Mouse (Mus musculus) midbrain, embryonic 12.5 days (tissue): ENCODE measurements around the gene Bach2. TPM values are rescaled to one million over a fixed set of nuclear protein-coding genes. Genes with fewer than 3 reads are reported as not detected.

Source experiments
- ATAC-seq: fragments of 200-750 bp; cut with Nextera tagmentation; 2 replicates; pipeline ENCODE4 v1.8.0; 2017; ENCODE audit warnings: low read depth, moderate TSS enrichment, moderate library complexity; ENCODE audit not compliant: low FRiP score
- H3K27ac ChIP-seq: fragments of 300-500 bp; sonication (generic); replicated peaks from 2 replicates; pipeline ENCODE4 v1.5.1; 2016; ENCODE audit warnings: mild to moderate bottlenecking
- H3K27me3 ChIP-seq: fragments of 300-500 bp; sonication (generic); 2 replicates; pipeline ENCODE4 v1.6.1; 2016; ENCODE audit warnings: mild to moderate bottlenecking
- H3K36me3 ChIP-seq: fragments of 300-500 bp; sonication (generic); 2 replicates; pipeline ENCODE4 v1.6.1; 2016
- H3K4me1 ChIP-seq: fragments of 300-500 bp; sonication (generic); 2 replicates; pipeline ENCODE4 v1.6.1; 2016
- H3K4me2 ChIP-seq: fragments of 300-500 bp; sonication (generic); replicated peaks from 2 replicates; pipeline ENCODE4 v1.6.1; 2016; ENCODE audit warnings: mild to moderate bottlenecking, moderate library complexity
- H3K4me3 ChIP-seq: fragments of 300-500 bp; sonication (generic); 2 replicates; pipeline ENCODE4 v1.5.1; 2016; ENCODE audit warnings: mild to moderate bottlenecking
- H3K9ac ChIP-seq: fragments of 300-500 bp; sonication (generic); replicated peaks from 2 replicates; pipeline ENCODE4 v1.6.1; 2016; ENCODE audit warnings: mild to moderate bottlenecking, moderate library complexity
- H3K9me3 ChIP-seq: fragments of 300-500 bp; sonication (generic); 2 replicates; pipeline ENCODE4 v1.6.1; 2016; ENCODE audit warnings: mild to moderate bottlenecking
- WGBS: fragments of 180-500 bp; shearing (Covaris S2); methylation state at CpG from one replicate; pipeline ENCODE4 v1.1.7; 2016; 5-methylcytosine and 5-hydroxymethylcytosine counted together
- polyA plus RNA-seq: library from polyadenylated mRNA; unstranded; fragments of >200 nt; fragmentation: Nextera tagmentation; extraction: Ambion mirVana; gene quantifications from 2 replicates; pipeline ENCODE4 v1.2.1, GENCODE M21; 2016

Bach2 gene
- polyA plus RNA-seq: 17.8 and 18.8 TPM in 2 replicates

DNA sequence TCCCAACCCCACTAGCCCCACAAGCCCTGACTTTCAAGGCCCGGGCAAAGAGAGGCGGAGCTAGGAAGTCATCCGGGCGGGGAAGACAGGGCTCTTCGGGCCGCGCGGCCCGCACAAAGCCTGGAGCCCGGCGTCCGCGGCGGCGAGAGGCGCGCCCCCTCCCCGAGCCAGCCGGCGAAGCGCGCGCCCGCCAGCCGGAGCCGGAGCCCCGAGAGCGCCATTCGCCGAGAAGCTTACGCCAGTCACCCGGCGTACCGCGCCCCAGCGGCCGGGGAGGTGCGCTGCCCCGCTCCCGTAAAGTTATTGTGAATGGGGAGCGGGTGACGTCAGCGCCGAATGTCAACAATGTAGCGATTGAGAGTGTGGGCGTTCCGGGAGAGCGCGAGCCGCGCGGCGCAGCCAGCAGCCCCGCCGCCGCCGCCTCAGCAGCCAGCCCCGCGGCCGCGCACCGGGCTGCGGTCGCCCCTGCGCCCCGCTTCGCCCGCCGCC, at the start of gene Bach2:
Gene Bach2, plus strand, starts transcription at position 439 of the 489 bp plus-strand sequence.
- Histone ChIP-seq H3K27ac (peak within 1 kb of the TSS; percentile 97), H3K9ac (peak within 1 kb of the TSS; percentile 96), H3K4me2 (peak within 1 kb of the TSS; percentile 86), H3K4me3 (peak within 1 kb of the TSS; percentile 98), H3K27me3 (peaks cover 30% of the 10 kb centered on the region; the same call in 1 of the 2 replicates), H3K4me1 (peaks cover 43% of the 10 kb centered on the region), H3K9me3 (no peaks in the 10 kb centered on the region), H3K36me3 (no peaks in the 10 kb centered on the region)
- ATAC-seq: peak; percentile 90
- under 1% methylated on average over 45 of the region's 69 CpGs for WGBS

DNA sequence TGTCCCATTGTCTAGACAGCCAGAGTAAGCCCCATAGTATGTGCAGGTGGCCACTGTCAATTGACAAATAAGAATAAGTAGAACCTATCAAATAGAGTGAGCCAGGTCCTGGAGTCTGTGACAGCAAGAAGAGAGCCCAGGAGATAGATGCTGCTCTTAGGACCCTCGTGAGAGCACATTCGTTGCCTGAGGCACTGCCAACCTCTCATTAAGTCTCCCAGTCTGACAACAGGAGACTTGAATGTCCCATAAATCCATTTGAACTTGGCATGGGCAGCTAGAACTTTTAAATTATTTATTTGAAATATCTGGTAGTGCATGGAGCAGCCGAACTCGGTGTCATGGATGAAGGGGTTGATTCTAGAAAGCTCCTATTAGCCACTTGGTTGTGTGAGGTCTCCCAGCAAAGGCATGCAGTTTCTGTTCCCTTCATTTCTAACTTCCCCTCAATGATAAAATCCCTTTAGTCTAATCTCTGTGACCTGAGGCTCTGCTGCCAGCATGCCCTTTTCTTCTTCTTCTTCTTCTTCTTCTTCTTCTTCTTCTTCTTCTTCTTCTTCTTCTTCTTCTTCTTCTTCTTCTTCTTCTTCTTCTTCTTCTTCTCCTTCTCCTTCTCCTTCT, 49.1 kb upstream of the Bach2 start:
- H3K9me3 ChIP-seq: no peaks in the 10 kb centered on the region
- no peak overlapping the region for H3K27ac ChIP-seq
- 90% methylated on average over 4 of the region's 4 CpGs for WGBS
- no peak for ATAC-seq
- no peaks in the 10 kb centered on the region for H3K27me3 ChIP-seq
- no peak overlapping the region for H3K4me2 ChIP-seq
- H3K4me3 ChIP-seq: no peak overlapping the region
- H3K9ac ChIP-seq: no peak overlapping the region
- no peaks in the 10 kb centered on the region for H3K36me3 ChIP-seq
- H3K4me1 ChIP-seq: peaks cover 15% of the 10 kb centered on the region; the same call in 1 of the 2 replicates

DNA sequence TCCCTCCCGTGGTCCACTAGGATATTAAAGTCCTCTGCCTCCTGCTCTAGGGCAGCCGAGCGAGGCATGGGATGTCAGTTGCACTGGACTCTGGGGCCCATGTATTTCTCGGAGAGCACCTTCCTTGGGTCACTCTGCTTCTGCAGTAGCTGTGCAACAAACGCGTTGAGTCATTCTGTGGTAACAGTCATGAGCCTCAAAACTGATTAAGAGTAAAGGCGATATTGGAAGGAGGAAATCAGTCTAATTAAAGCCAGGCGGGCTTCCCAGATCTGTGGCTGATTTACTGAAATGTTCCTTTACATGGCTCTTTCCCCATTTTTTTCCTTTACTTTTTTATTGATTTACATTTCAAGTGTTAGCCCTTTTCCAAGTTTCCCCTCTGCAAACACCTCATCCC, 48.1 kb upstream of the Bach2 start:
- H3K9ac ChIP-seq: no peak overlapping the region
- no peaks in the 10 kb centered on the region for H3K9me3 ChIP-seq
- no peaks in the 10 kb centered on the region for H3K27me3 ChIP-seq
- no peak for ATAC-seq
- H3K36me3 ChIP-seq: no peaks in the 10 kb centered on the region
- no peak overlapping the region for H3K27ac ChIP-seq
- H3K4me3 ChIP-seq: no peak overlapping the region
- 83% methylated on average over 8 of the region's 8 CpGs for WGBS
- no peak overlapping the region for H3K4me2 ChIP-seq
- peaks cover 17% of the 10 kb centered on the region; the same call in 1 of the 2 replicates for H3K4me1 ChIP-seq

DNA sequence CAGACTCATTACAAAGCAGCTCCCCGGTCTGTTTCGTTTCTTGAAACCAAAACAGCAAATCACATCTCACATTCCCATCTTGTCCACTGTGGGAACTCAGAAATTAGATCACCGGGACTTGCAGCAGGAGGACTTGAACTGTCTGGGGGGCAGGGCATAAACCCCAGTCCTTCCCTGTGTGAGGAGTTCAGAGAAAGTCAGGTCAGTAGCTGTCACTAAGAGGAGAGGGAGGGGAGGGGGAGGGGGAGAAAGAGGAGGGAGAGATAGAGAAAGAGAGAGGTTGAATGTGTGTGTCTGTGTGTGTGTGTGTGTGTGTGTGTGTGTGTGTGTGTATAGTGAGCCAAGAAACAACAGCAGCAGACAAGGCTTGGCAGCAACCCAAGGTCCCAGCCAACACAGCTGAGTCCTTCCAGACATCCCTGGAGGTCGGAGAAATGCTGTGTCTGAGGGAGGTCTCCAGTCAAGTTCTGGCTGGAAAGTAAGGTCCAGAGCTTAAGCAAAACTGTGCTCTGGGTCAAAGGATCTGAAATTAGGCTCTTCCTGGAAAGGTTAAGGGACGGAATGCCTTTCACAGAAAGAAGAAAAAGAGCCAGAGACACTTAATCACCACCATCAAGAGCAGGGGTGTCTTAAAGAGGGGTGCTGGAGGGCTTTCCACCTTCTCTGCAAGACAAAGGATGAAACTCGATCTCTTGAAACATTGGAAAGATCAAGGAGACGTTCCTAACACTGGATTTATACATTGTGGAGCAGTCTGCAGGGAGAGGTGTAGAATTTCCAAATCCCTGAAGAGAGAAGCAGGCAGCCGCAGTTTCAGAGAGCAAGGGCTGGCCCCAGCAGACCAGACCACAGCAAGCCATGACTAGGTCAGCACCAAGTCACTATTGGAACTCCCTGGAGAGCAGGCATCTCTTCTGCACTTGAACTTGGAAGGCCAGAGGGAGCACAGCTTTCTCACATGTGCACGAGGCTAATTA, 42.4 kb upstream of the Bach2 start:
- no peak overlapping the region for H3K9ac ChIP-seq
- peaks cover 16% of the 10 kb centered on the region; the same call in 1 of the 2 replicates for H3K4me1 ChIP-seq
- 28% methylated on average over 9 of the region's 9 CpGs for WGBS
- no peak overlapping the region for H3K4me2 ChIP-seq
- H3K4me3 ChIP-seq: no peak overlapping the region
- no peaks in the 10 kb centered on the region for H3K9me3 ChIP-seq
- peak; percentile 72 for ATAC-seq
- H3K27me3 ChIP-seq: peaks cover 5% of the 10 kb centered on the region; the same call in 1 of the 2 replicates
- H3K27ac ChIP-seq: no peak overlapping the region
- H3K36me3 ChIP-seq: no peaks in the 10 kb centered on the region

DNA sequence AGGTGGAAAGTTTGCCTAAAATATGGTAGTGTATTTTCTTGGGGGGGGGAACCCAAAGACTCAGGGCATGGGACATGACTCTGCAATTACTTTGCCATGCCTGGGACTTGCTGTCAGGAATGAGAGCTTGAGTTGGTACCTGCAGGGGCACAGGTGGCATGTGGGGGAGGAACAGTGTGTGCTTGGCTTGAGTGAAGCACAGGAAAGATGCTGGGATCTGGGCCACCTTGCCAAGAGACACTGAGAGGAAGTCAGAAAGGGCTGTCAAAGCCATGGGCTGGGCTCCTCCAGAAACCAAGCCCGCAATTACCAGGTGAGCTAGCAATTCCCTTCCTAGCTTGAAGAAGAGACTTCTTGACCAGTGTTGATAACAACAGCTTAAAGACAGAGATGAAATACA, 40.6 kb upstream of the Bach2 start:
- Histone ChIP-seq H3K27ac (no peak overlapping the region), H3K36me3 (no peaks in the 10 kb centered on the region), H3K4me3 (no peak overlapping the region), H3K4me1 (peaks cover 16% of the 10 kb centered on the region; the same call in 1 of the 2 replicates), H3K4me2 (no peak overlapping the region), H3K9me3 (no peaks in the 10 kb centered on the region), H3K27me3 (peaks cover 5% of the 10 kb centered on the region; the same call in 1 of the 2 replicates), H3K9ac (no peak overlapping the region)
- 100% methylated on average over 1 of the region's 1 CpGs for WGBS
- no peak for ATAC-seq

DNA sequence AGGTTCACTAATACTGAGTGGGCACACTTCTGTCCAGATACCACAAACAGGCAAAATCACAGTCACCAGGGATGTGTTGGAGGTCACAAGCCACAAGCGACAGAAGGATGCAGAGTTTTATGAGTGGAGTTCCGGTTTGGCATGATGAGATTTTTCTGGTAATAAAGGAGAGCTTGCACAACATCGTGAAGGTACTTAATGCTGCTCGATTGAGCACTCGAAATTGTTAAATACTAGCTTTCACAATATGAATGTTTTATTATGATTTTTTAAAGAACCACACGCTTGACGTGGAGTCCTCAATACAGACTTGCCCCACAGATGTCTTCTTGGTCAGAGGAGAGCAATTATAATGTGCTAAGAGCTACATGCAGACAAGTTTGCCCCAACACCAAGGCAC, 40.0 kb upstream of the Bach2 start:
- Histone ChIP-seq H3K9ac (no peak overlapping the region), H3K36me3 (no peaks in the 10 kb centered on the region), H3K9me3 (no peaks in the 10 kb centered on the region), H3K4me2 (no peak overlapping the region), H3K27ac (no peak overlapping the region), H3K4me3 (no peak overlapping the region), H3K4me1 (peaks cover 16% of the 10 kb centered on the region; the same call in 1 of the 2 replicates), H3K27me3 (peaks cover 5% of the 10 kb centered on the region; the same call in 1 of the 2 replicates)
- no peak for ATAC-seq
- 93% methylated on average over 7 of the region's 7 CpGs for WGBS

DNA sequence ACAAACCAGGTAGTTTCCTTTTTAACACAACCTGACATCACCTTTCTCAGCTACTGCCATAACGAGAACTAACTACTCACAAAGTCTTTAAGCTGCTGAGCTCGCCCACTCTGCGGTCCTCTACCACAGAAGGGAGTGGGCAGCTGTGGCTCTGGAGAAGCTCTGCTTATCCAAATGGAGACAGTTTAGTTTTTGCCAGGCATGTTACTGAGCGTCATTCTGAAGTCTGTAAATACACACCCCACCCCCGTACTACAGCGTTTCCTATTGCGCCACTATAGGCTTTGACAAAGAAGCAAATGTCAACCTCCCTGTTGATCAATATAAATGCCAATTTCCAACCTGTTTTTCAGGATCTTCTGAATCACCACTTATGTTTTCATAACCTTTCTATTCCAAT, 39.4 kb upstream of the Bach2 start:
- 89% methylated on average over 7 of the region's 7 CpGs for WGBS
- H3K4me2 ChIP-seq: no peak overlapping the region
- no peak overlapping the region for H3K27ac ChIP-seq
- H3K27me3 ChIP-seq: peaks cover 5% of the 10 kb centered on the region; the same call in 1 of the 2 replicates
- no peak overlapping the region for H3K9ac ChIP-seq
- H3K36me3 ChIP-seq: no peaks in the 10 kb centered on the region
- H3K4me1 ChIP-seq: peaks cover 16% of the 10 kb centered on the region; the same call in 1 of the 2 replicates
- ATAC-seq: no peak
- H3K9me3 ChIP-seq: no peaks in the 10 kb centered on the region
- H3K4me3 ChIP-seq: no peak overlapping the region

DNA sequence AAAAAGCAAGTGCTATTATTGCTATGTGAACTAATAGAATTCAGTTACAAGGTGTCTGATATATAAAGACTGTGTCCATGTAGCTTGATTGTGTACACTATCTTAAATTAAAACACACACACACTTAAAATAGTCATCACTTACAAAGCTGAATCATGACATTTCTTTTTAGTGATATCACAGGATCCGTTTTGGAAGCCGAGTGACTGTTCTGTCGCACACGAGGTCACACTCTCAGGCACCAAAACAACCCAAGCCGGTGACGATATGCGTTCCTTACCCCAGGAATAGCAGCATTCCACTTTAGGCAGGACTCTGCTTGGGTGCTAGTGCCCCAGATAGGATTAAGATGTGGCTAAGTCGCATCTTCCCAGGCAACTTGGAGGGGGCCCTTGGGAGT, 37.5 kb upstream of the Bach2 start:
- Histone ChIP-seq H3K4me2 (no peak overlapping the region), H3K9ac (no peak overlapping the region), H3K27ac (no peak overlapping the region), H3K27me3 (peaks cover 5% of the 10 kb centered on the region; the same call in 1 of the 2 replicates), H3K36me3 (no peaks in the 10 kb centered on the region), H3K4me3 (no peak overlapping the region), H3K4me1 (peaks cover 8% of the 10 kb centered on the region; the same call in 1 of the 2 replicates), H3K9me3 (no peaks in the 10 kb centered on the region)
- no peak for ATAC-seq
- WGBS: 76% methylated on average over 8 of the region's 8 CpGs

DNA sequence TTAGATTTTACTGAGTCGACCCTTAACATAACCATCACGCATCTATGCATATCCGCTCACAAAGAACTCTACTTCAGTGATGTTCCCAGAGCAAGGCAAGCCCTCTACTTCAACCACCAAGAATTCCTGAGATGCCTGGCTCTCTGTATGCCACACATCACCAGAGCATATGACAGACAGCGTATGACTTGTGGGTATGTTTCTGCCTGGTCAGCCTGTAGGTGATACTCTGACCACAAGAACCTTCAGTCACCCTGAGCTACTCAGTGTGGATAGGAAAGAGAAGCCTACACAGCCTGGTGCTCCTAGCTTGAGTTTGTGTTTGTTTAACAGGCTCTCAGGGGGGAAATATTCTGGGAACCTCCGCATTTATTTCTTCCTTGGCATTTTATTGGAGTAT, 36.2 kb upstream of the Bach2 start:
- Histone ChIP-seq H3K4me2 (no peak overlapping the region), H3K4me3 (no peak overlapping the region), H3K27ac (no peak overlapping the region), H3K36me3 (no peaks in the 10 kb centered on the region), H3K9me3 (no peaks in the 10 kb centered on the region), H3K27me3 (peaks cover 5% of the 10 kb centered on the region; the same call in 1 of the 2 replicates), H3K9ac (no peak overlapping the region), H3K4me1 (no peaks in the 10 kb centered on the region)
- no peak for ATAC-seq
- WGBS: 99% methylated on average over 5 of the region's 5 CpGs

DNA sequence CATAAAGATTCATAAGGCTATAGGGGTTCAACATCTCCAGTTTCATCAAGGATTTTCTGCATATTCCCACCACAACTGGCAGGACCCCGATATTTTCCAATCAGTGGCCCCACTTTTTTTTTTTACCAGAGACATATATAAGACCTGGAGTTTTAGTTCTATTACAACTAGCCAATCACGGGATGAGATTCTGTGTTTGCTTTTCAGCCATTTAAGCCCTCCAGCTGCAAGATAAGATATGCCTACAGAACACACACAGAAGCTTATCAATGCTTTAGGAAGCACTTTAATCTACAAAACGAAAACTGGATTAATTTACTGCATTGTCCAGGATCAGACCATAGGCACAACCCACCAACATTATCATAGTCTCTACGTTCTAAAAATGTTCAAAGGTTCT, 33.8 kb upstream of the Bach2 start:
- Histone ChIP-seq H3K9ac (no peak overlapping the region), H3K4me2 (no peak overlapping the region), H3K27me3 (no peaks in the 10 kb centered on the region), H3K9me3 (no peaks in the 10 kb centered on the region), H3K36me3 (no peaks in the 10 kb centered on the region), H3K4me1 (no peaks in the 10 kb centered on the region), H3K27ac (no peak overlapping the region), H3K4me3 (no peak overlapping the region)
- WGBS: 89% methylated on average over 4 of the region's 4 CpGs
- ATAC-seq: no peak

DNA sequence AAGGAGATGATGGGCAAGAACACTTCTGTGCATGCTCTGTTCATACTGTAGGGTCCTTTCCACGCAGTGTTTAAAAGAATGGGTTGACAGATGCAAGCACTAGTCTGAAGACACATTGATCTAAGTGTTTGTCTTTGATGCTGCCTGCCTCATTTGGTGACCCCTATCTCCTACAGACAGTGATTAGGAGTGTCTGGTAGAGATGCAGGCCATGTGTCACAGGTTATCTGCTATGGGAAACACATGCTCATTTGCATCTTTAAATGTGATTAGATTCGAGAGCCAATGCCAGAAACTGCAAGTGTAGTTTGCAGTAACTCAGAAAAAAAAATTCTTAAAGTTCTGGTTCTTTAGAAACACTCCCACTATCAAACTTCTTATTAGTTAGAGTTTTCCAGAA, 32.8 kb upstream of the Bach2 start:
- Histone ChIP-seq H3K36me3 (no peaks in the 10 kb centered on the region), H3K4me3 (no peak overlapping the region), H3K27ac (no peak overlapping the region), H3K4me1 (peaks cover 5% of the 10 kb centered on the region; the same call in 1 of the 2 replicates), H3K9ac (no peak overlapping the region), H3K9me3 (no peaks in the 10 kb centered on the region), H3K4me2 (no peak overlapping the region), H3K27me3 (no peaks in the 10 kb centered on the region)
- WGBS: 78% methylated on average over 2 of the region's 2 CpGs
- no peak for ATAC-seq

DNA sequence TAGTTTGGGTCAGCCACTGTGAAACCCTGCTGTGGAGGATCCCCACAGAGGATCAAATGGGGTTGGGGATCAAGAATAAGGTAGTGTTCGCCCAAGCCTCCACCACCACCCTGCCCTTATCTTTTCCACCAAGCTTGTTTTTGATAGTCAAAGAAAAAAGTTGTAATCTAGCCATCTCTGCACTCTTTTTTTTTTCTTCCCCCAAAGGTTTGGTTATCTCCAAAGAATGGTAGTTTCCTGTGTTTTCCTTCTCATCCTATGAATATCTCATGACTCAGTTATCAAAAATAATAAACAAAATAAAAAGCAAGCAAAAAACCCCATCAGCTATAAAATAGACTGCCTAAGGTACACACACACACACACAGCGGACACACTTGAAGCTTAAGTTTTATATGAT, 28.6 kb upstream of the Bach2 start:
- Histone ChIP-seq H3K27me3 (no peaks in the 10 kb centered on the region), H3K4me3 (no peak overlapping the region), H3K27ac (no peak overlapping the region), H3K9ac (no peak overlapping the region), H3K36me3 (no peaks in the 10 kb centered on the region), H3K9me3 (no peaks in the 10 kb centered on the region), H3K4me2 (no peak overlapping the region), H3K4me1 (peaks cover 5% of the 10 kb centered on the region; the same call in 1 of the 2 replicates)
- no peak for ATAC-seq
- whole genome bisulfite sequencing: 89% methylated on average over 2 of the region's 2 CpGs
